10 mouse cellular contexts compared by ENCODE assay signal in genomic region chr5:136016014-136016876, GRCm38 (mm10). TPM values are rescaled to one million over a fixed set of nuclear protein-coding genes. Genes with fewer than 3 reads are reported as not detected.
DNase-seq lines count a peak whose midpoint lies in the region; ATAC-seq and TF ChIP-seq lines count a peak whose summit lies in the region.
"Had no signal": no experiment of that assay in that cellular context is flagged by ENCODE, and none has a peak within 500 bp of the region (broad histone marks: within the 10 kb centered on the region; RNA-seq: fewer than 3 reads in every experiment).

No protein-coding gene starts in this region.

- intact Hi-C loops in gastrocnemius, adult 2 months (cut with DNase I), result no loop called here

- peak overlapping the region; percentile 61; the same call in 1 of the 2 replicates for H3K27ac ChIP-seq in gastrocnemius, adult 2 months
- peak overlapping the region; percentile 95 for H3K27ac ChIP-seq in stomach, postnatal 0 days (replicated peaks)
- H3K27ac ChIP-seq in layer of hippocampus, adult 2 months, result no peak overlapping the region
- H3K27ac ChIP-seq in midbrain, embryonic 16.5 days (ENCODE audit: low read length), result no peak overlapping the region

- WGBS in stomach, postnatal 0 days, result 47% methylated on average over 10 of the region's 10 CpGs
- 76% methylated on average over 10 of the region's 10 CpGs for WGBS in midbrain, embryonic 16.5 days

- TF ChIP-seq EP300 in stomach, postnatal 0 days (optimal IDR thresholded peaks at IDR 0.05), result no peak

- no peaks in the 10 kb centered on the region for H3K9me3 ChIP-seq in stomach, postnatal 0 days (ENCODE audit: control insufficient read depth, low read length)
- H3K9me3 ChIP-seq in midbrain, embryonic 16.5 days (replicated peaks; ENCODE audit: control insufficient read depth, low read length, poor library complexity, severe bottlenecking), result no peaks in the 10 kb centered on the region
- H3K9me3 ChIP-seq: megakaryocyte, embryonic 14.5 days had no signal

- H3K27me3 ChIP-seq in stomach, postnatal 0 days (ENCODE audit: control insufficient read depth, insufficient read depth, low read length), result no peaks in the 10 kb centered on the region
- H3K27me3 ChIP-seq in midbrain, embryonic 16.5 days (ENCODE audit: control insufficient read depth, insufficient read depth, low read depth, low read length), result no peaks in the 10 kb centered on the region
- H3K27me3 ChIP-seq: megakaryocyte, embryonic 14.5 days had no signal

- DNase-seq in gastrocnemius, adult 2 months, result peak; percentile 50
- DNase-seq in gastrocnemius, adult 18-20 months (ENCODE audit: low spot score), result no peak
- DNase-seq in urinary bladder, postnatal 25 days (ENCODE audit: low spot score), result peak; percentile 49
- DNase-seq in urinary bladder, postnatal 4 days (ENCODE audit: low spot score in 2 of 2), result no peak
- peak; percentile 54 to 60 for DNase-seq in kidney, adult 8-10 months
- DNase-seq in stomach, postnatal 0 days (ENCODE audit: low spot score), result peak; percentile 79
- DNase-seq in layer of hippocampus, adult 2 months (ENCODE audit: low spot score in 2 of 2), result no peak

- H3K4me2 ChIP-seq in stomach, postnatal 0 days (replicated peaks; ENCODE audit: low read depth), result no peak overlapping the region
- no peak overlapping the region for H3K4me2 ChIP-seq in midbrain, embryonic 16.5 days (ENCODE audit: low read length)

- H3K4me1 ChIP-seq in stomach, postnatal 0 days (replicated peaks; ENCODE audit: control insufficient read depth, insufficient read depth), result no peaks in the 10 kb centered on the region; the same call in 1 of the 2 replicates
- H3K4me1 ChIP-seq in midbrain, embryonic 16.5 days (ENCODE audit: control insufficient read depth, insufficient read depth, low read length), result peaks cover 11% of the 10 kb centered on the region; the same call in 1 of the 2 replicates

- H3K9ac ChIP-seq in stomach, postnatal 0 days (ENCODE audit: low read length), result peak overlapping the region; percentile 45; the same call in 1 of the 2 replicates
- no peak overlapping the region for H3K9ac ChIP-seq in midbrain, embryonic 16.5 days (ENCODE audit: low read depth, low read length)

- H3K4me3 ChIP-seq in gastrocnemius, adult 2 months, result no peak overlapping the region
- H3K4me3 ChIP-seq in stomach, postnatal 0 days (ENCODE audit: low read depth, low read length), result no peak overlapping the region
- no peak overlapping the region for H3K4me3 ChIP-seq in layer of hippocampus, adult 2 months
- no peak overlapping the region for H3K4me3 ChIP-seq in midbrain, embryonic 16.5 days (ENCODE audit: low read depth, low read length)
- H3K4me3 ChIP-seq: megakaryocyte, embryonic 14.5 days had no signal

- no peaks in the 10 kb centered on the region; the same call in 1 of the 2 replicates for H3K36me3 ChIP-seq in stomach, postnatal 0 days (ENCODE audit: control insufficient read depth, insufficient read depth, low read length)
- H3K36me3 ChIP-seq in midbrain, embryonic 16.5 days (ENCODE audit: control insufficient read depth, insufficient read depth, low read length), result peaks cover 10% of the 10 kb centered on the region

- ATAC-seq in stomach, postnatal 0 days (ENCODE audit: low FRiP score, low TSS enrichment), result peak; percentile 82
- no peak for ATAC-seq in midbrain, embryonic 16.5 days

- no peak for TF ChIP-seq CTCF in gastrocnemius, adult 2 months (IDR thresholded peaks at IDR 0.05)
- no peak for TF ChIP-seq CTCF in stomach, postnatal 0 days (IDR thresholded peaks at IDR 0.05; ENCODE audit: low read depth)
- TF ChIP-seq CTCF in layer of hippocampus, adult 2 months (conservative IDR thresholded peaks at IDR 0.05), result no peak

RNA-seq across cellular contexts. Expression of gene Dtx2, which starts 21.6 kb away (rescaled TPM):
- total RNA-seq in gastrocnemius, adult 2 months (2021), result 1 to 10 TPM; 6.5 to 8.2 TPM
- total RNA-seq in gastrocnemius, adult 18-20 months (2021), result 1 to 10 TPM; 7.4 to 7.6 TPM
- 13.5 and 16.2 TPM in 2 replicates for polyA plus RNA-seq in stomach, postnatal 0 days (2015; fragmentation: Nextera tagmentation; extraction: Ambion mirVana)
- total RNA-seq in layer of hippocampus, adult 2 months (2021), result 1 to 10 TPM; 8.0 to 8.3 TPM
- 24.0 and 26.1 TPM in 2 replicates for polyA plus RNA-seq in midbrain, embryonic 16.5 days (2015; fragmentation: Nextera tagmentation; extraction: Ambion mirVana)

RNA-seq across cellular contexts. Expression of gene Upk3b, which starts 22.1 kb away (rescaled TPM):
- not detected for total RNA-seq in gastrocnemius, adult 2 months (2021)
- under 1 TPM in 1 of 2 experiments, not detected in 1; 0.07 TPM for total RNA-seq in gastrocnemius, adult 18-20 months (2021)
- polyA plus RNA-seq in stomach, postnatal 0 days (2015; fragmentation: Nextera tagmentation; extraction: Ambion mirVana), result 22.8 and 27.7 TPM in 2 replicates
- total RNA-seq in layer of hippocampus, adult 2 months (2021), result not detected
- polyA plus RNA-seq in midbrain, embryonic 16.5 days (2015; fragmentation: Nextera tagmentation; extraction: Ambion mirVana), result 0.05 TPM in 1 of 2 replicates, not detected in the other

RNA-seq across cellular contexts. Expression of gene Zp3, which starts 36.3 kb away (rescaled TPM):
- total RNA-seq in gastrocnemius, adult 2 months (2021), result not detected
- not detected for total RNA-seq in gastrocnemius, adult 18-20 months (2021)
- polyA plus RNA-seq in stomach, postnatal 0 days (2015; fragmentation: Nextera tagmentation; extraction: Ambion mirVana), result 0.07 TPM in 1 of 2 replicates, not detected in the other
- not detected for total RNA-seq in layer of hippocampus, adult 2 months (2021)
- 0.23 TPM in 1 of 2 replicates, not detected in the other for polyA plus RNA-seq in midbrain, embryonic 16.5 days (2015; fragmentation: Nextera tagmentation; extraction: Ambion mirVana)
- polyA plus RNA-seq: embryonic facial prominence, embryonic 11.5 days had no signal

RNA-seq across cellular contexts. Expression of gene Upk3bl, which starts 38.0 kb away (rescaled TPM):
- not detected for total RNA-seq in gastrocnemius, adult 2 months (2021)
- not detected for total RNA-seq in gastrocnemius, adult 18-20 months (2021)
- 27.4 and 56.0 TPM in 2 replicates for polyA plus RNA-seq in stomach, postnatal 0 days (2015; fragmentation: Nextera tagmentation; extraction: Ambion mirVana)
- total RNA-seq in layer of hippocampus, adult 2 months (2021), result not detected
- 0.19 TPM in 1 of 2 replicates, not detected in the other for polyA plus RNA-seq in midbrain, embryonic 16.5 days (2015; fragmentation: Nextera tagmentation; extraction: Ambion mirVana)

RNA-seq across cellular contexts. Expression of gene Ssc4d, which starts 41.9 kb away (rescaled TPM):
- total RNA-seq in gastrocnemius, adult 2 months (2021), result under 1 TPM; 0.22 to 0.59 TPM
- under 1 TPM; 0.57 to 0.95 TPM for total RNA-seq in gastrocnemius, adult 18-20 months (2021)
- polyA plus RNA-seq in stomach, postnatal 0 days (2015; fragmentation: Nextera tagmentation; extraction: Ambion mirVana), result 1.7 and 2.2 TPM in 2 replicates
- 1 to 10 TPM; 1.4 to 1.9 TPM for total RNA-seq in layer of hippocampus, adult 2 months (2021)
- polyA plus RNA-seq in midbrain, embryonic 16.5 days (2015; fragmentation: Nextera tagmentation; extraction: Ambion mirVana), result 1.8 and 1.9 TPM in 2 replicates

Comparison
In these comparisons a context has a peak if more than half of its experiments do, and no peak if none do; other contexts are left out.
1. DNase-seq: peak in gastrocnemius, adult 2 months (single experiment), urinary bladder, postnatal 25 days (single experiment), kidney, adult 8-10 months (2 of 2) and stomach, postnatal 0 days (single experiment); none in gastrocnemius, adult 18-20 months (single experiment), urinary bladder, postnatal 4 days (0 of 2) and layer of hippocampus, adult 2 months (0 of 2).
2. H3K27ac ChIP-seq: peak in gastrocnemius, adult 2 months (single experiment) and stomach, postnatal 0 days (single experiment); none in layer of hippocampus, adult 2 months (single experiment) and midbrain, embryonic 16.5 days (single experiment).